Mouse (Mus musculus): Measurements from ENCODE around the gene Cldn10. TPM values are rescaled to one million over a fixed set of nuclear protein-coding genes. Genes with fewer than 3 reads are reported as not detected.

Cldn10 gene
- total RNA-seq, 2 experiments from 2014 or later: 2.0 TPM; not detected in 1

GRCm38 (mm10) chr14:118854371-118855114, 66.8 kb downstream of the Cldn10 start:
- ATAC-seq (replicated peaks; ENCODE audit: low FRiP score, poor library complexity, severe bottlenecking): no peak

- no peak for ATAC-seq (replicated peaks; ENCODE audit: low FRiP score, poor library complexity, severe bottlenecking)
Measured at GRCm38 (mm10) chr14:118855141-118855800, 67.6 kb downstream of the Cldn10 start.

- ATAC-seq (replicated peaks; ENCODE audit: low FRiP score, poor library complexity, severe bottlenecking): no peak
Measured at GRCm38 (mm10) chr14:118856563-118856962, 68.9 kb downstream of the Cldn10 start.

GRCm38 (mm10) chr14:118858318-118858717, 70.6 kb downstream of the Cldn10 start:
- no peak for ATAC-seq (replicated peaks; ENCODE audit: low FRiP score, poor library complexity, severe bottlenecking)

GRCm38 (mm10) chr14:118862253-118862652, 74.5 kb downstream of the Cldn10 start:
- ATAC-seq (replicated peaks; ENCODE audit: low FRiP score, poor library complexity, severe bottlenecking): no peak

- ATAC-seq (replicated peaks; ENCODE audit: low FRiP score, poor library complexity, severe bottlenecking): no peak
Measured at GRCm38 (mm10) chr14:118864905-118865304, 77.2 kb downstream of the Cldn10 start.

GRCm38 (mm10) chr14:118866014-118866811, 78.5 kb downstream of the Cldn10 start:
- no peak for ATAC-seq (replicated peaks; ENCODE audit: low FRiP score, poor library complexity, severe bottlenecking)

- ATAC-seq (replicated peaks; ENCODE audit: low FRiP score, poor library complexity, severe bottlenecking): no peak
Measured at GRCm38 (mm10) chr14:118867366-118867765, 79.7 kb downstream of the Cldn10 start.

GRCm38 (mm10) chr14:118868102-118868724, 80.5 kb downstream of the Cldn10 start:
- ATAC-seq (replicated peaks; ENCODE audit: low FRiP score, poor library complexity, severe bottlenecking): no peak

GRCm38 (mm10) chr14:118869712-118870111, 82.0 kb downstream of the Cldn10 start:
- peak; percentile 91 for ATAC-seq (replicated peaks; ENCODE audit: low FRiP score, poor library complexity, severe bottlenecking)

- no peak for ATAC-seq (replicated peaks; ENCODE audit: low FRiP score, poor library complexity, severe bottlenecking)
Measured at GRCm38 (mm10) chr14:118874126-118874525, 86.4 kb downstream of the Cldn10 start.

- ATAC-seq (replicated peaks; ENCODE audit: low FRiP score, poor library complexity, severe bottlenecking): no peak
Measured at GRCm38 (mm10) chr14:118874786-118875415, 87.2 kb downstream of the Cldn10 start.

GRCm38 (mm10) chr14:118878346-118878910, 90.7 kb downstream of the Cldn10 start:
- no peak for ATAC-seq (replicated peaks; ENCODE audit: low FRiP score, poor library complexity, severe bottlenecking)

GRCm38 (mm10) chr14:118880696-118881095, 93.0 kb downstream of the Cldn10 start:
- ATAC-seq (replicated peaks; ENCODE audit: low FRiP score, poor library complexity, severe bottlenecking): no peak

- peak; percentile 47; the same call in 1 of the 2 replicates for ATAC-seq (replicated peaks; ENCODE audit: low FRiP score, poor library complexity, severe bottlenecking)
Measured at GRCm38 (mm10) chr14:118883344-118884249, 95.9 kb downstream of the Cldn10 start.

GRCm38 (mm10) chr14:118884250-118884556, 96.5 kb downstream of the Cldn10 start:
- no peak for ATAC-seq (replicated peaks; ENCODE audit: low FRiP score, poor library complexity, severe bottlenecking)

- ATAC-seq (replicated peaks; ENCODE audit: low FRiP score, poor library complexity, severe bottlenecking): no peak
Measured at GRCm38 (mm10) chr14:118890101-118890500, 102.4 kb downstream of the Cldn10 start.

GRCm38 (mm10) chr14:118895228-118895627, 107.5 kb downstream of the Cldn10 start:
- no peak for ATAC-seq (replicated peaks; ENCODE audit: low FRiP score, poor library complexity, severe bottlenecking)
